Comparison of ENCODE assay signal across 8 mouse cellular contexts in the genomic region with DNA sequence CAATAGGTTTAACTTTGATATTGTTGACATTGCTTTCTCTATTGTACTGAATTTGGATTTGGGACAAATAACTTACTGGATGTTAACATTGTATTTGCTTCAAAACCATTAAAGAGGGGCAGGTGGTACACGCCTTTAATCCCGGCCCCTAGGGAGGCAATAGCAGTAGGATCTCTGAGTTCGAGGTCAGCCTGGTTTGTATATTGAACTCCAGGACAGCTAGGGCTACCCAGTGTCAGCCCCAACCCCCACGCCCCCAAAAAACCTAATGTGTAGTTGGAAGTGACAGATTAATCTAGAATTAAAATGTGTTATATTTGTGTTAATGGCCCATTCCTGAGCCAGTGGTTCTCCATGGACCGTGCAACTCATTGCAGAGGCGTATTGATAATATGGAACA. TPM values are rescaled to one million over a fixed set of nuclear protein-coding genes. Genes with fewer than 3 reads are reported as not detected.
A peak's percentile ranks its signal among the peaks of the same experiment; 100 is the strongest.
DNase-seq lines count a peak whose midpoint lies in the region; ATAC-seq and TF ChIP-seq lines count a peak whose summit lies in the region.

No protein-coding gene starts in this region.

- no peaks in the 10 kb centered on the region for H3K27me3 ChIP-seq in heart, embryonic 10.5 days (ENCODE audit: insufficient read depth, poor library complexity, severe bottlenecking)
- no peaks in the 10 kb centered on the region for H3K27me3 ChIP-seq in ES-Bruce4 (ENCODE audit: control insufficient read depth, insufficient read depth, low read length, poor library complexity, severe bottlenecking)
- H3K27me3 ChIP-seq in forebrain, embryonic 15.5 days, result no peaks in the 10 kb centered on the region
- H3K27me3 ChIP-seq in liver, embryonic 15.5 days, result no peaks in the 10 kb centered on the region

- TF ChIP-seq EP300 in ES-Bruce4 (IDR thresholded peaks at IDR 0.05; ENCODE audit: insufficient read depth, low read depth, low read length), result no peak

- H3K9ac ChIP-seq in ES-Bruce4 (ENCODE audit: low read depth, poor library complexity, severe bottlenecking), result peak overlapping the region; percentile 99
- peak overlapping the region; percentile 89 for H3K9ac ChIP-seq in forebrain, embryonic 15.5 days (replicated peaks)
- H3K9ac ChIP-seq in liver, embryonic 15.5 days, result peak overlapping the region; percentile 100

- peak overlapping the region; percentile 97 for H3K4me3 ChIP-seq in heart, embryonic 10.5 days
- H3K4me3 ChIP-seq in ES-Bruce4 (ENCODE audit: low read depth, low read length), result peak overlapping the region; percentile 98
- peak overlapping the region; percentile 95 for H3K4me3 ChIP-seq in forebrain, embryonic 15.5 days
- H3K4me3 ChIP-seq in liver, embryonic 15.5 days (replicated peaks), result peak overlapping the region; percentile 90

- peak overlapping the region; percentile 67 for H3K4me2 ChIP-seq in forebrain, embryonic 15.5 days (replicated peaks)
- peak overlapping the region; percentile 72 for H3K4me2 ChIP-seq in liver, embryonic 15.5 days

- no peak for TF ChIP-seq POLR2A in ES-Bruce4 (IDR thresholded peaks at IDR 0.05; ENCODE audit: insufficient read depth, low read length)

- no peak for DNase-seq in heart, embryonic 10.5 days (ENCODE audit: low spot score)
- no peak for DNase-seq in heart, adult 9 months (ENCODE audit: low spot score in 2 of 2)
- no peak for DNase-seq in adrenal gland, postnatal 10 days

- 28% methylated on average over 6 of the region's 6 CpGs for WGBS in heart, embryonic 10.5 days
- 29% methylated on average over 6 of the region's 6 CpGs for WGBS in forebrain, embryonic 15.5 days
- WGBS in liver, embryonic 15.5 days (ENCODE audit: insufficient replicate concordance), result 8% methylated on average over 6 of the region's 6 CpGs

- ATAC-seq in forebrain, embryonic 15.5 days (replicated peaks), result no peak
- ATAC-seq in liver, embryonic 15.5 days (ENCODE audit: insufficient read depth), result no peak
- ATAC-seq in megakaryocyte progenitor cell, adult 5-6 weeks (replicated peaks; ENCODE audit: poor library complexity), result no peak
- no peak for ATAC-seq in megakaryocyte-erythroid progenitor cell, adult 5-6 weeks (replicated peaks; ENCODE audit: low FRiP score, low TSS enrichment, poor library complexity, severe bottlenecking)

- no peak for TF ChIP-seq CTCF in ES-Bruce4 (IDR thresholded peaks at IDR 0.05; ENCODE audit: low read depth, low read length)

- no peaks in the 10 kb centered on the region for H3K9me3 ChIP-seq in heart, embryonic 10.5 days
- H3K9me3 ChIP-seq in ES-Bruce4 (replicated peaks; ENCODE audit: control insufficient read depth, insufficient read depth, low read length, poor library complexity, severe bottlenecking), result no peaks in the 10 kb centered on the region
- H3K9me3 ChIP-seq in forebrain, embryonic 15.5 days, result no peaks in the 10 kb centered on the region
- no peaks in the 10 kb centered on the region for H3K9me3 ChIP-seq in liver, embryonic 15.5 days (replicated peaks)

- peaks cover 2% of the 10 kb centered on the region; the same call in 1 of the 2 replicates for H3K36me3 ChIP-seq in heart, embryonic 10.5 days
- peaks cover 4% of the 10 kb centered on the region for H3K36me3 ChIP-seq in ES-Bruce4 (ENCODE audit: control insufficient read depth, insufficient read depth, low read length, poor library complexity, severe bottlenecking)
- no peaks in the 10 kb centered on the region for H3K36me3 ChIP-seq in forebrain, embryonic 15.5 days
- H3K36me3 ChIP-seq in liver, embryonic 15.5 days (replicated peaks), result peaks cover 26% of the 10 kb centered on the region

- peaks cover 15% of the 10 kb centered on the region for H3K4me1 ChIP-seq in heart, embryonic 10.5 days
- peaks cover 2% of the 10 kb centered on the region for H3K4me1 ChIP-seq in ES-Bruce4 (ENCODE audit: control insufficient read depth, insufficient read depth, low read length)
- H3K4me1 ChIP-seq in forebrain, embryonic 15.5 days, result peaks cover 23% of the 10 kb centered on the region
- peaks cover 60% of the 10 kb centered on the region for H3K4me1 ChIP-seq in liver, embryonic 15.5 days (replicated peaks)

- H3K27ac ChIP-seq in heart, embryonic 10.5 days, result peak overlapping the region; percentile 96
- H3K27ac ChIP-seq in ES-Bruce4 (ENCODE audit: insufficient read depth, low read length), result no peak overlapping the region
- H3K27ac ChIP-seq in forebrain, embryonic 15.5 days (replicated peaks), result peak overlapping the region; percentile 95
- peak overlapping the region; percentile 100 for H3K27ac ChIP-seq in liver, embryonic 15.5 days (replicated peaks)

RNA-seq across cellular contexts. Expression of a gene that starts 1.0 kb away (rescaled TPM):
- polyA plus RNA-seq in heart, embryonic 10.5 days (2016; fragmentation: Nextera tagmentation; extraction: Ambion mirVana), result 76.0 and 81.2 TPM in 2 replicates
- polyA plus RNA-seq in ES-Bruce4 (2011; ENCODE audit: insufficient read depth, insufficient read length, low read depth, missing spikeins), result 123 and 140 TPM in 2 replicates
- polyA plus RNA-seq in forebrain, embryonic 15.5 days (2015; fragmentation: Nextera tagmentation; extraction: Ambion mirVana), result 52.6 and 57.4 TPM in 2 replicates
- polyA plus RNA-seq in liver, embryonic 15.5 days (2015; fragmentation: Nextera tagmentation; extraction: Ambion mirVana), result 427 and 441 TPM in 2 replicates
- total RNA-seq in megakaryocyte progenitor cell, adult 5-6 weeks (2015), result 171 and 190 TPM in 2 replicates
- total RNA-seq in megakaryocyte progenitor cell, adult 5-6 weeks (2017), result 37.9 and 44.2 TPM in 2 replicates
- total RNA-seq in adrenal gland, postnatal 10 days (2021), result 100 to 1,000 TPM in 1 of 2 experiments, 10 to 100 TPM in 1; 89.2 to 102 TPM
- 293 and 359 TPM in 2 replicates for total RNA-seq in megakaryocyte-erythroid progenitor cell, adult 5-6 weeks (2014; fragmentation: Nextera tagmentation)
- total RNA-seq in megakaryocyte-erythroid progenitor cell, adult 5-6 weeks (2017), result 158 and 161 TPM in 2 replicates

RNA-seq across cellular contexts. Expression of a gene that starts 27.8 kb away (rescaled TPM):
- polyA plus RNA-seq in heart, embryonic 10.5 days (2016; fragmentation: Nextera tagmentation; extraction: Ambion mirVana), result 53.1 and 77.4 TPM in 2 replicates
- 123 and 132 TPM in 2 replicates for polyA plus RNA-seq in ES-Bruce4 (2011; ENCODE audit: insufficient read depth, insufficient read length, low read depth, missing spikeins)
- 51.9 and 59.9 TPM in 2 replicates for polyA plus RNA-seq in forebrain, embryonic 15.5 days (2015; fragmentation: Nextera tagmentation; extraction: Ambion mirVana)
- 25.6 and 29.8 TPM in 2 replicates for polyA plus RNA-seq in liver, embryonic 15.5 days (2015; fragmentation: Nextera tagmentation; extraction: Ambion mirVana)
- total RNA-seq in megakaryocyte progenitor cell, adult 5-6 weeks (2015), result 148 and 164 TPM in 2 replicates
- total RNA-seq in megakaryocyte progenitor cell, adult 5-6 weeks (2017), result 121 and 132 TPM in 2 replicates
- 10 to 100 TPM; 40.0 to 45.0 TPM for total RNA-seq in adrenal gland, postnatal 10 days (2021)
- 87.8 and 97.9 TPM in 2 replicates for total RNA-seq in megakaryocyte-erythroid progenitor cell, adult 5-6 weeks (2014; fragmentation: Nextera tagmentation)
- 179 and 194 TPM in 2 replicates for total RNA-seq in megakaryocyte-erythroid progenitor cell, adult 5-6 weeks (2017)

RNA-seq across cellular contexts. Expression of a gene that starts 47.5 kb away (rescaled TPM):
- 7.8 and 17.0 TPM in 2 replicates for polyA plus RNA-seq in heart, embryonic 10.5 days (2016; fragmentation: Nextera tagmentation; extraction: Ambion mirVana)
- 26.3 and 26.4 TPM in 2 replicates for polyA plus RNA-seq in ES-Bruce4 (2011; ENCODE audit: insufficient read depth, insufficient read length, low read depth, missing spikeins)
- 5.0 and 6.1 TPM in 2 replicates for polyA plus RNA-seq in forebrain, embryonic 15.5 days (2015; fragmentation: Nextera tagmentation; extraction: Ambion mirVana)
- 5.2 and 6.1 TPM in 2 replicates for polyA plus RNA-seq in liver, embryonic 15.5 days (2015; fragmentation: Nextera tagmentation; extraction: Ambion mirVana)
- 1.0 and 1.6 TPM in 2 replicates for total RNA-seq in megakaryocyte progenitor cell, adult 5-6 weeks (2015)
- total RNA-seq in megakaryocyte progenitor cell, adult 5-6 weeks (2017), result 1.6 and 5.0 TPM in 2 replicates
- 10 to 100 TPM; 42.4 to 43.9 TPM for total RNA-seq in adrenal gland, postnatal 10 days (2021)
- 0.84 TPM in 1 of 2 replicates, not detected in the other for total RNA-seq in megakaryocyte-erythroid progenitor cell, adult 5-6 weeks (2014; fragmentation: Nextera tagmentation)
- not detected in 2 replicates for total RNA-seq in megakaryocyte-erythroid progenitor cell, adult 5-6 weeks (2017)
